Mouse (Mus musculus) gastrocnemius, adult 2 months (tissue): Measurements from ENCODE around the gene Rnf103. TPM values are rescaled to one million over a fixed set of nuclear protein-coding genes. Genes with fewer than 3 reads are reported as not detected.
A peak's percentile ranks its signal among the peaks of the same experiment; 100 is the strongest.
"Not testable (repeated sequence)": the region's sequence is repeated elsewhere in the genome, so short reads cannot be mapped to it uniquely, and the experiment has no call there.

Experiments used
- DNase-seq: peaks from one replicate; pipeline ENCODE4 v3.0.0; 2022
- H3K27ac ChIP-seq: fragments of 200-600 bp; 2 replicates; pipeline ENCODE4 v1.8.1; 2022; ENCODE audit warnings: mild to moderate bottlenecking
- H3K4me3 ChIP-seq: fragments of 200-600 bp; 2 replicates; pipeline ENCODE4 v1.8.1; 2022; ENCODE audit warnings: mild to moderate bottlenecking, moderate library complexity
- CTCF ChIP-seq: fragments of 200-600 bp; IDR thresholded peaks from 2 replicates; pipeline ENCODE4 v1.8.1; 2022; ENCODE audit warnings: antibody characterized with exemption, mild to moderate bottlenecking, moderate library complexity
- intact Hi-C: fragments of 180-260 bp; cut with DNase I; formaldehyde crosslinking; loops from one replicate; pipeline ENCODE4 v1.15.1; 2025
- total RNA-seq, 2 experiments: library from RNA; stranded (reverse); gene quantifications; 2 replicates each; pipeline ENCODE4 v1.2.3; 2021

The Rnf103 gene
- total RNA-seq, 2 experiments from 2014 or later, result 20.2 to 20.3 TPM

DNA sequence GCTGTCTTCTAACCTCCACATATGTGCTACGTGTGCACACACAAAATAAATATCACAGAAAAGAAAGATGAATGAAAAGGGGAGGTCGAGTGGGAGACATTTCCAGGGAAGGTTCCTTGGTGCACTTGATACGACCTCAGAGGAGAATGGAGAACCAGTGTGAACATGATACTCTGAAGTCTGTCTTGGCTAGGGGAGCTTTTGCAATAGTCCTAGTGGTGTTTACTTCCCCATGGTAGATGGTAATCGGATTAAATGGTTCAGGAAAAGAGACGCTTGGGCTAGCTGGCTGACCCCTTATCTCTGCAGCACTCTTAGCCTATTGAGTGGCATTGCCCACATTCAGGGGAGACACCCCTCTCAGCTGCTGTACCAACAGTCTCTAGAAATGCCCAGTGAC lies 16.9 kb upstream of the Rnf103 start:
- Histone ChIP-seq H3K4me3 (no peak overlapping the region), H3K27ac (no peak overlapping the region)
- intact Hi-C loops, result no loop called here
- no peak for TF ChIP-seq CTCF
- DNase-seq, result no peak

DNA sequence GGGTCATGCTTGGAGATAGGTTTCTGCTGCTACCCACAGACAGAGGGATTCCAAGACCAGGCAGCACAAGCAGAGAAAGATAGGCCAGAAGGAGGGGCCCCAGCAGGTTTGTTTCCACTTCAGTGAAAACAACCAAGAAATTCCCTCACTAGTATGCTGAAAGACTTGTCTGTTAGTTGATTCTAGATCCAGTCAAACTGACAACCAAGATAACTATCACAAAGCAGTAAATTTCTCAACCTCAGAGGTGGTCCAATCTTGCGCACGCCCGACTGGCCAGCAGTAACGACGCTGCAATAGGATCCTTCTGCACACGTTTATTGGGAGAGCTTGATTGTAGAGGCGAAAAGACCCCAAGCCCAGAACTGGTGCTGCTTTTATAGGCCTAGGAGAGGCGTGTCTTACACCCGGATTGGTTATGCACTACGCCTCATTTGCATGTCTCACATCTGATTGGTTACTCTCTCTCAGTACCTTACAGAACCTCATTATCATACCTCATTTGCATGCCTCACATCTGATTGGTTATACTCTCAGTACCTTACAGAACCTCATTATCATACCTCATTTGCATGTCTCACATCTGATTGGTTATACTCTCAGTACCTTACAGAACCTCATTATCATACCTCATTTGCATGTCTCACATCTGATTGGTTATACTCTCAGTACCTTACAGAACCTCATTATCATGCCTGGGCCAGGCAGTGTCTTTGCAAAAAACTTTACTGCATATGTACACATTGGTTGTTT lies 14.7 kb upstream of the Rnf103 start:
- intact Hi-C loops, H3K27ac ChIP-seq, H3K4me3 ChIP-seq, DNase-seq: not testable (repeated sequence)

DNA sequence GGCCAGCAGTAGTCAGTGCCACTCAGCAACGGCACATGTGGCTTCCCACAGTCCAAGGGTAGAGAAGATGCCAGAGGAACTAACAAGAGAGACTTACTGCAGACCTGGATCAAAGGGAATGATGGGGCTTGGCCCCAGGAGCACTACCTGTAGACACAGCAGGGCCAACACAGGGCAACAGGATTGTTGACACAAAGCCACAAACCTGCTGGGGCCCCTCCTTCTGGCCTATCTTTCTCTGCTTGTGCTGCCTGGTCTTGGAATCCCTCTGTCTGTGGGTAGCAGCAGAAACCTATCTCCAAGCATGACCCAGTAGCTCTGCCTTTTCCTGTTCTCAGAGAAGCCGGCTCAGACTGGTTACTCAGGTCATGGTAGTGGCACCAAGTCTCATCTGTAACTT lies 14.1 kb upstream of the Rnf103 start:
- DNase-seq, H3K4me3 ChIP-seq, H3K27ac ChIP-seq, intact Hi-C loops: not testable (repeated sequence)

DNA sequence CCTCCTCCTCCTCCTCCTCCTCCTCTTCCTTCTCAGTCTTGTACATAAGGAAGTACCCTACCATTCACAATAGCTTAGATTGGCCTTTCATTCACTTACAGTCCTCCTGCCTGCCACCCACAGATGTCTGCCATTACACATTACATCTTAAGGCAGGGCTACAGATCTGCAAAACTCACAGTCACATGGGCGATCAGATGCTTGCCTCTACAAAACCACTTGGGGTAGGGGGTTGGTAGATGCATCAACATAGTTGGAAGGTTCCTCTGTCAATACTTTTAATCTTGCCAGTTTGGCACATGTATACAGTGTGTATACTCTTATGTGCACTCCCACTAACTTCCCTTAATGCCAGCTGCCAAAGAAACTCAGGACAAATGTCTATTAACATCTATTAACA lies 13.6 kb upstream of the Rnf103 start:
- H3K27ac ChIP-seq, result no peak overlapping the region
- intact Hi-C loops, result no loop called here
- TF ChIP-seq CTCF, result no peak
- DNase-seq, result no peak
- H3K4me3 ChIP-seq, result no peak overlapping the region

DNA sequence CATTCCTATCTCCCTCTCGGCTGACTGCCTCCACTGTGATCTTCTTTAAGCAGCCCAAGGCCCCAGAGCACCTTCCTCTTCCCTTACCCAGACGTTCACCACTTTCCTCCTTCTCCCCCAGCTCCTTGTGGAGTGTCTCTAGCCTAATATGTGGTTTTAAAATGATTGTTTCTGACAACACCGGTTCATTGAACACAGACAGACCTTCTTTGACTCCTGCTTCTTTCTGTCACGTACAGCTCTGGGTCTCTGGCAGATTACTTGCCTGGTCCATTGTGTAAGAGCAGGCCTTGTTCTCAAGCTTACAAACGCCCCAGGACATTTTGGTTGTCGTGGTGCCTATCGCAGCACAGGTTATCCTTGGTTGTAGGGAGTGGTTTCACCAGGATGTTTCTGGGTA lies 12.6 kb upstream of the Rnf103 start:
- H3K27ac ChIP-seq, result no peak overlapping the region
- H3K4me3 ChIP-seq, result no peak overlapping the region
- intact Hi-C loops, result no loop called here
- DNase-seq, result no peak
- no peak for TF ChIP-seq CTCF

DNA sequence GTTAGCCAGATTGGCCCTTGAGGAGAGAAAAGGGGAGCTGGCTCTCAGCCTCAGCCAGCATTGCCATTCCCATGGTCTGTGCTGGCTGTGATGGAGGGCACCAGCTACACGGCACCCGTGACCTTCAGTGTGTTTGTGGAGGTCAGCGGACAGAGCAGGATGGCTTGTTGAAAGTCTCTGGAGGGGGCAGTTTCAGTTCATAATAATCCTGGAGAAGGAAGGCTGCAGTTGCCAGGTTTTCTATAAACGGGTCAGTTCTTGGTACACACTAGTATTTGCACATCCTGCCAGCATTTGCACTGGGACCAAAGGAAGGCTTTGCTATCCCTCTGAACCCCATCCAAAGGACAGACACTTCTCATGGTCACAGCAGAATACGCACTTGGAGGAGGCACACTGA lies 8.4 kb upstream of the Rnf103 start:
- intact Hi-C loops, result no loop called here
- no peak for TF ChIP-seq CTCF
- no peak for DNase-seq
- Histone ChIP-seq H3K4me3 (no peak overlapping the region), H3K27ac (no peak overlapping the region)

DNA sequence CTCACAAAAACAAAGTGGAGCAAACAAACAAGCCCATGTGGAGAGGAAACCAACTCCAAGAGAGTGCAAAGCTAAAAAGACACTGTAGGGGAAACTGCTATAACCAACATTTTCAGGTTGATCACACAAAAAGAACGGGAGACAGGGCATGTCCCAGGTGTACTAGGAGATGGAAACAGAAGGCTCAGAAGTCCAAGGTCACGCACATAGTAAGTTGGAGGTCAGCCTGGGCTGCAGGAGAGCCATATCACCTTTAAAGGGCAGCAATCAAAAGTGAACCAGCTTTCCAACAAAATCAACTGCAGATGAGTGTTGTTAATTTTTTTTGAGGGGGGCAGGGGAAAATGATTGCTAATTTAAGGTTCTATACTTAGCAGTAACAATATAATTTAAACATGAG lies 7.5 kb upstream of the Rnf103 start:
- TF ChIP-seq CTCF, result no peak
- intact Hi-C loops, result no loop called here
- no peak for DNase-seq
- H3K27ac ChIP-seq, result no peak overlapping the region
- H3K4me3 ChIP-seq, result no peak overlapping the region

DNA sequence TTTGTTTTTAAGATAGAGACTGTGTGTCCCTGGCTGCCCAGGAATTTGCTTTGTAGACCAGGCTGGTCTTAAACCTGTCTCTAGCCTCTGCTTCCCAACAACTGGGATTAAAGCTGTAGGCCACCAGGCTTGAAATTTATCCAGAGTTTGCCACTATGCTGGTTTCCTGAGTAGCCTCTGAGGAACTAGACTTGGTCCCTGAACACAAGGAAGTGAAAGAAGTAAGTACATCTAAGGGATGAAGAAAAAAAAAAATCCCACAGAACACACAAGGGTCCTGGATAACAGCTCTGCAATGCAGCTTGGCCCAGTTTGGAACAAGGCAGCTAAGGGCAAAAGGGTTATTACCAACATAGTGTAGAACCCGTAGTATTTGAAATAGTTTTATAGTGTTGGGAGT lies 6.8 kb upstream of the Rnf103 start:
- TF ChIP-seq CTCF, result no peak
- no peak overlapping the region for H3K27ac ChIP-seq
- no peak for DNase-seq
- intact Hi-C loops, result no loop called here
- no peak overlapping the region for H3K4me3 ChIP-seq

DNA sequence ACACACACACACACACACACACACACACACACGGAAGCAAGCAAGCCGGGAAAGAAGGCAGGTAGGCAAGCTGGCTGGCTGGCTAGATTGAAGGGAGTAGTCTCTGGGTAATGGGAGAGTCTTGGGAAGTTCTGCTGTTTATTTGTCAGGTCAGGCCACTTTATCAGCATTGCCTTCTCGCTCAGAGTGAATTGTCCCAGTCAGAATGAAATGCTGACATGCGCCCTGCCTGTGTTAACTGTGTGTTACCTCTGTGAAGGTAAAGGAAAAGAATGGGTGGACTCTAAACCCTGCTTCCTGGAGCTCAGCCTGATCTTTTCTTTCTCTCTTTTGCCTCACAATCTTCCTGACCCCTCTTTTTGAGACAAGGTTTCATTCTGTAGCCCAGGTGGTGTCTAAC lies 5.7 kb upstream of the Rnf103 start:
- DNase-seq, result no peak

DNA sequence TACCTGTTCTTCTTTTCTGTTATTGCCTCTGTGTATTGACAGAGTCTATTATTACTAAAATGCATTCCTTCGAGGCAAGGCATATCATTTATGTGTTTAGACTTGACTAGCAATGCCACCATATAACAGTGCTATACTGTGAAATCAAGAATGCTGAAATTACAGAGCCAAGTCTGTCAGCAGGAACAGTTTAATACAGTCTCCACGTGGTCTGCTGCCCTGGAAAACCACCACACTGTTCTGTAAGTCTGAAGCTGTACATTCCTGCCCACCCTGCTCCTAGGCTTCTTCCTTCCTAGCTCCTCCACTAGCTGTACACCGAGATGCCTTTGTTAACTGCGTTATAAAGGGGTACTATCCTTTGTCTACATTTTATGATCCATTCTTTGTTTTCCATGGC lies 1.6 kb upstream of the Rnf103 start:
- DNase-seq, result no peak
- Histone ChIP-seq H3K27ac (no peak overlapping the region), H3K4me3 (no peak overlapping the region)
- no peak for TF ChIP-seq CTCF
- intact Hi-C loops, result loop anchor here (5.0 to 10.0 kb wide), 3 partner anchors 217 to 325 kb away; partner anchors contain the start of gene Krcc1

More for the DNA sequence above, 5.7 kb upstream of the Rnf103 start:
- no peak for TF ChIP-seq CTCF
- H3K27ac ChIP-seq, result no peak overlapping the region
- H3K4me3 ChIP-seq, result no peak overlapping the region
- intact Hi-C loops, result no loop called here

DNA sequence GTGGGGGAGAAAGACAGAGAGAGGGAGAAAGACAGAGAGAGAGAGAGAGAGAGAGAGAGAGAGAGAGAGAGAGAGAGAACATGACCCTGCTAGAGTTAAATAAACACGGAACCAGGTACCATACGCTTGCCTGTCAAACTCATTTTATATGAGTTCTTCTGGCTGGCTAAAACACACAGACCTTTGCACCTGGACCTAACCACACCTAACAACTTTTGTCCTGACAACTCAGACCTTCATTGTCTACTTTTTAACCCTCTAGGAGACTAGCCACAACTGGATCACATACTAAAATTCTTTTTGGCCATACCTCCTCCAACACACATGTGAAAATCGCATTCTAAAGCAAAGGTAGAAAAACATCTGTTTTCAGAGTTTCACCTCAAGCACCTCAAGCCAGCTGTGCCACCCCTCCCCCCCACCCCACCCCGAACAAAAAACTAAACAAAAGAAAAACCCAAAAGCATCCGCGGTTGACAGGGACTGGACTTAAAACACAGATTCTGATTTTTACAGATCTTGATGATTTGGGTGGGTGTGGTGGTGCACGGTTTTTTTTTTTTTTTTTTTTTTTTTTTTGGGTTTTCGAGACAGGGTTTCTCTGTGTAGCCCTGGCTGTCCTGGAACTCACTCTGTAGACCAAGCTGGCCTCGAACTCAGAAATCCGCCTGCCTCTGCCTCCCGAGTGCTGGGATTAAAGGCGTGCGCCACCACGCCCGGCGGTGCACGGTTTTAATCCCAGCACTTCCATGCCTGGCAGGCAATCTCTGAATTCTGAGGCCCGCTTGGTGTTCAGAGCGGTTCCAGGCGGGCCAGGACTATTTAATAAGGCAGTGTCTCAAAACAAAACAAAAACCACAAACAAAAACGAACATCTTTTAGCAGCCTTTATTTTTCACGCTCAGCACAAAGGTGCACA lies 679 bp upstream of the Rnf103 start:
- DNase-seq, result no peak
- Histone ChIP-seq H3K27ac (peak overlapping the region; percentile 99), H3K4me3 (peak overlapping the region; percentile 90)
- intact Hi-C loops, result loop anchor here (5.0 to 10.0 kb wide), 3 partner anchors 218 to 326 kb away; partner anchors contain the start of gene Krcc1
- TF ChIP-seq CTCF, result no peak

DNA sequence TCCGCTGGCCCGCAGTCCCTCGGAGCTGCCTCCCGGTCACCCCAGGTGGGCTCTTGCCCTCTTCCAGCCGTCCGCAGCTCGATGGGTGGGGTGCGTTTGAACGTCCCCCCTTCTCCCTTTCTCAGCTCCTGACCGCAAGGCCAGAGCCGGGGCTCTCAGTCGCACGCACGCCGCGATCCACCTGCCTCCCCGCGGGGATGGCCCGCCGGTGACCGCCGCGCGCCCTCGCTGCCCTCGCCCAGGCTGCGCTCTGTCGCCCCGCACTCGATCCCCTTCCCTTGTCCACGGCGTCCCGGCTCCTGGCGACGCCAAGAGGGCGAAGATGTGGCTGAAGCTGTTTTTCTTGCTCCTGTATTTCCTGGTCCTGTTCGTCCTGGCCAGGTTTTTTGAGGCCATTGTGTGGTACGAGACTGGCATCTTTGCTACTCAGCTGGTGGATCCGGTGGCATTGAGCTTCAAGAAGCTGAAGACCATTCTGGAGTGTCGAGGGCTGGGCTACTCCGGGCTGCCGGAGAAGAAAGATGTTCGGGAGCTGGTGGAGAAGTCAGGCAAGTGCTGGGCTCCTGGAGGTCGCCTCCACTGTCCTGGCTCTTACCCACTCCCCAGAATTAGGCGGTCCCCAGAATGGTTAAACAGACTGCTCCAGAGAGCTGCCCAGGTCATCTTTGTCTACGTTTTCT lies 787 bp downstream of the Rnf103 start:
- peak; percentile 67 for DNase-seq
- TF ChIP-seq CTCF, result no peak
- intact Hi-C loops, result loop anchor here (2.0 to 10.0 kb wide), 5 partner anchors 50 to 327 kb away; partner anchors contain the start of genes Krcc1 and Rmnd5a
- H3K27ac ChIP-seq, result peak overlapping the region; percentile 99
- H3K4me3 ChIP-seq, result peak overlapping the region; percentile 90

DNA sequence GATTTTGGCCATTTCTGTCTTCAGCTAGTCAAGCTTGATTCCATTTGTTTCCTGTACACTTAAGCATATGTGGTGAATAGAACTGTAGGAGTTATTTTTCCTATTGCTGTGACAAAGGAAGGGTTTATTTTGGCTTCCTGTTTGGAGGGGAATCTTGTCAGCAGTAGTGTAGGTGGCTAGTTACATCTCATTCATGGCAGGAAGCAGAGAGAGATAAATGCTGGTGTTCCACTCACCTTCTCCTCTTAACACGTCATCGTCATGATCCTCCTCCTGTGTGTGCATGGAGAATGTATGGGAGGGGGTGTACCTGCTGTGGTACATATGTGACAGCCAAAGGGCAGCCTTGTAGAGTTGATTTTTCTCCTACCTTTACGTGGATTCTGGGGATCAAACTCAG lies 6.9 kb downstream of the Rnf103 start:
- H3K27ac ChIP-seq, result no peak overlapping the region
- TF ChIP-seq CTCF, result no peak
- no peak for DNase-seq
- no peak overlapping the region for H3K4me3 ChIP-seq
- intact Hi-C loops, result no loop called here
